Mouse (Mus musculus): Measurements from ENCODE around the gene Hist3h2ba.

DNA sequence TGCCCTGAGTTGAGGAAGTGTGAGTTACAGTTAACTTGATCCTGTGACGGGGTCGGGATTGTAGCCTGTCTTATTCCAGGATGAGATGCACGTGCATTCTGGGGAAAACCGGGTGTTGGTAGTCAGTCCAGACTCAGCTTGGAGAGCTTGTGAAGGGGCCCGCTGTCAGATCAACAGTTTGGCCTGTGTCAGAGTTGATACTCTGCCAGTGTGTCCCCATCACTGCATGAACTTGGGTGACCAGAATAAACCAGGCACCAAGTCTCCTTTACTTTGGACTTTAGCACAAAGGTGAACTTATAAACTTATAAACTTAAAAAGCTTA lies 29.9 kb downstream of the Hist3h2ba start:
- TF ChIP-seq CTCF (IDR thresholded peaks at IDR 0.05 in 2 of 3, conservative IDR thresholded peaks at IDR 0.05 in 1 of 3; ENCODE audit: control insufficient read depth in 1 of 3, insufficient read depth in 1 of 3, low read depth in 2 of 3, low read length in 3 of 3, poor library complexity in 1 of 3, severe bottlenecking in 1 of 3): no peak
- TF ChIP-seq EP300 (IDR thresholded peaks at IDR 0.05; ENCODE audit: low read depth in 1 of 2, low read length in 2 of 2): no peak
- TF ChIP-seq ZKSCAN1 (IDR thresholded peaks at IDR 0.05; ENCODE audit: low read depth, low read length): no peak
- no peak for TF ChIP-seq MAX (IDR thresholded peaks at IDR 0.05; ENCODE audit: low read length)
- TF ChIP-seq POLR2A (IDR thresholded peaks at IDR 0.05; ENCODE audit: control insufficient read depth in 1 of 2, insufficient read depth in 1 of 2, low read depth in 1 of 2, low read length in 2 of 2, poor library complexity in 1 of 2): no peak

Measured in MEL (cell line).